Mouse (Mus musculus): Measurements from ENCODE around the gene Serpinb3d.
"Not testable (repeated sequence)": the region's sequence is repeated elsewhere in the genome, so short reads cannot be mapped to it uniquely, and the experiment has no call there.

Serpinb3d gene

GRCm38 (mm10) chr1:107083406-107083805, at the start of gene Serpinb3d:
Gene Serpinb3d (minus strand): TSS chr1:107083506.
- DNase-seq (ENCODE audit: low read depth in 1 of 2, low spot score in 2 of 2) = no peak

- DNase-seq (ENCODE audit: low read depth in 1 of 2, low spot score in 2 of 2) = not testable (repeated sequence)
Observed at GRCm38 (mm10) chr1:107127453-107127852, 44.1 kb upstream of the Serpinb3d start.

GRCm38 (mm10) chr1:107098417-107098816, 15.1 kb upstream of the Serpinb3d start:
- no peak for DNase-seq (ENCODE audit: low read depth in 1 of 2, low spot score in 2 of 2)

GRCm38 (mm10) chr1:107052203-107052602, 31.1 kb downstream of the Serpinb3d start, which contains the start of gene Serpinb3a:
Gene Serpinb3a (minus strand): TSS chr1:107052303.
- DNase-seq (ENCODE audit: low read depth in 1 of 2, low spot score in 2 of 2) = no peak

- not testable (repeated sequence) for DNase-seq (ENCODE audit: low read depth in 1 of 2, low spot score in 2 of 2)
Observed at GRCm38 (mm10) chr1:107034236-107034635, 49.1 kb downstream of the Serpinb3d start.

All from monocyte, adult 2 months (primary cell).